Mouse (Mus musculus): ENCODE measurements around the gene Ing1.
"Not testable (repeated sequence)": the region's sequence is repeated elsewhere in the genome, so short reads cannot be mapped to it uniquely, and the experiment has no call there.

Gene Ing1

GRCm38 (mm10) chr8:11550281-11550948 lies 5.0 kb upstream of the Ing1 start, which contains the start of gene Cars2:
Gene Cars2 (minus strand): TSS chr8:11550783.
- CTCF ChIA-PET: no interaction called here

- CTCF ChIA-PET: interaction anchor here (0.7 kb wide), 1 partner anchor 110 kb away, joined by 14 read pairs; no protein-coding TSS in a partner anchor
These were observed 3.9 kb upstream of the Ing1 start for GRCm38 (mm10) chr8:11551497-11551896.

GRCm38 (mm10) chr8:11552390-11552789 lies 3.0 kb upstream of the Ing1 start:
- CTCF ChIA-PET: no interaction called here

DNA sequence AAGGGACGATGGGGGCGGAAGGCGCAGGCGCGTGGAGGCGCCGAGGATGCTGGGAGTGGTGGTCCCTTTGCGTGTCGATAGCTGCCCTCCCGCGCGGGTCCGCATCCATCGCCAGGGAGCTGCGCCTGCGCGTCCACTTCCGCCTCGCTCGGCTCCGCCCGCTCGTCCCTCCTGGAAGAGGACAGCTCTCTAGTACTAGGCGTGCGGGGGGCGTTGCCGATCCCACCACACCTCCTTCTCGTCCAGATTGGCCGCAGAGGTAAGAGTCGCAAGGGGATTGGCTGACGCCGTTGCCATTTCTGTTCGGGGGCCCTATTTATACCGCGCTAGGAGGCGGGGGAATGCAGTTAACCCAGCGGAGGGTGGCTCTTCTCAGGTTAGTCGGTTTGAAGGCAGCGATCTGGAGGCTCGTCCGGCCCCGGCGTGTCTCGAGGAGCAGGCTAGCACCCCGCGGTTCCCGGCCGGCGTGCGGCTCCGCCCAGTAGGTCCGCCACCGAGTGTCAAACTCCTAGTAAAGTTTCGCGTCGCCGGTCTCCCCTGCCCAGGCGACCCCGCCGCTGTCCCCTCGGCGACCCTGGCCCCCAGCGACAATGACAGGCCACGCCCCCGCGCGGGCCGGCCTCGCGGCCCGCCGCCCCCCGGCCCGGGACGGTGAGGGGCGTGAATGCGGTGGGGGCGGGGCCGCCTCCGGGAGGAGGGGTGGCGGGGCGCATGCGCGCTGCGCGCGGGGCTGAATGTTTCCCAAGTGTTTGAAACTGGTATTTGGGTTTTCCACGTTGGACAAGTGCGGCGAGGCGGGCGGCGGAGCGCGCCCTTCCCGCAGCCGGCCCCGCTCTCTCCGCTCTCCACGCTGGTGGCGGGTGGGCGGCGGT lies 585 bp downstream of the Ing1 start:
- CTCF ChIA-PET: interaction anchor here (0.5 to 0.7 kb wide), 3 partner anchors 7 to 10 kb away, joined by 5 to 15 read pairs (median 9); no protein-coding TSS in a partner anchor

- CTCF ChIA-PET: interaction anchor here (0.7 kb wide), 2 partner anchors 8 to 11 kb away, joined by 5 to 9 read pairs; no protein-coding TSS in a partner anchor
These were observed 1.5 kb downstream of the Ing1 start for GRCm38 (mm10) chr8:11556691-11557423.

GRCm38 (mm10) chr8:11557424-11557767 lies 2.0 kb downstream of the Ing1 start:
- CTCF ChIA-PET: interaction anchor here (0.6 kb wide), 1 partner anchor 108 kb away, joined by 8 read pairs; no protein-coding TSS in a partner anchor

DNA sequence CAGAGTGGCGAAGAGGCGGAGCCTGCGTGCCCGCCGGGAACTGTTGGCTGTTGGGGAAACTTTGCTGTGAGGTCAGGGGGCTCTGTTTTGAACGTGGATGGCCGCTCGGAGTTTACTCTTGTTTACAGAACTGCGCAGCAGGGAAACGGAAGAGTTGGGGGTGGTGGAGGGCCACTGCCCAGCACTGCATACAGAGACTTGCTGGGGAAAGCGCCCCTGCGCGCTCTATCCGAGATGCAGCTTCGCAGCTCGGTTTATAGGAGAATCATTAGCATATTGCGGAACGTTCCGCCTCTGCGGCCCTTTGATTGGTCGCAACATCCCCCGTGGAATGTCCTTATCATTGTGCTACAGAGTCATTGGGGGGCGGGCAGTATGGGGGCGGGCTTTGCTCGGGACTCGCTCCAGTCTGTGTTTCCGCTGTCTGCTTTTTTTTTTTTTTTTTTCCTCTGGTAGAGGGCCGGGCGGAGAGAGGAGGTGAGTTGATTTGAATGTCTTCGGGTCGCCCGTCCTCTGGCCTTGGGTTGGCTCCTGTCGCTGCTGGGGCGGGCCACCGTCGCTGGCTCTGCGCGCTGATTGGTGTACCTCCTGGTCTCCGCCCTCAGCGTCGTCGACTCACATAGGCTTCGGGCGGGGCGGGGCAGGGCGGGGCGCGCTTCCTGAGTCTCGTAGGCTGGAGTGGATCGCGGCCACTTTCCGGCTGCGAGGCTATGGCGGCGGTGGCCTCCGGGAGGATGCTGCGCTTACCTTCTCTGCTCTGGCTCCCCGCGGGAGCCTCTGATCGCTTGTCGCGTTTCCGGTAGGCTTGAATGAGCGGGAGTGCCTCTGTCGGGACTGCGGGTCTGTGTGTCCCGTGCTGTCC lies 2.6 kb downstream of the Ing1 start:
- CTCF ChIA-PET: interaction anchor here (0.6 kb wide), 1 partner anchor 109 kb away, joined by 8 read pairs; no protein-coding TSS in a partner anchor

DNA sequence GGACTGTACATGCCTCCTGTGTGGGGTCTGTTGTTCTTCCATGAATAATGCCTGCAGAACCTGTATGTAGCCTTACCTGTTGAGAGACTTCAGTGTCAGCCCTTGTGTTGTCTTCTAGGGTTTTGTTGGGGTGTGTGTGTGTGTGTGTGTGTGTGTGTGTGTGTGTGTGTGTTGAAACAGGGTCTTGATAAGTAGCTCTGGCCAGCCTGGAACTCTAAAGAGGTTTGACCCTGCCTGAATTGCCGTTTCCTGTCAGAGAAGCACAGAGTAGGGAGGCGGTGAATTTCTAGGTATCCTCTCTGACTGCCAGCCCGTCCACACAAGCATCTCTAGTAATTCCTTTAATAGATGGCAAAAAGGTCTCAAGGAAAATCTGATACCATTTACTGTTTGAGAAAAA lies 4.1 kb downstream of the Ing1 start:
- CTCF ChIA-PET: interaction anchor here (0.7 kb wide), 1 partner anchor 465 kb away, joined by 8 read pairs; no protein-coding TSS in a partner anchor

DNA sequence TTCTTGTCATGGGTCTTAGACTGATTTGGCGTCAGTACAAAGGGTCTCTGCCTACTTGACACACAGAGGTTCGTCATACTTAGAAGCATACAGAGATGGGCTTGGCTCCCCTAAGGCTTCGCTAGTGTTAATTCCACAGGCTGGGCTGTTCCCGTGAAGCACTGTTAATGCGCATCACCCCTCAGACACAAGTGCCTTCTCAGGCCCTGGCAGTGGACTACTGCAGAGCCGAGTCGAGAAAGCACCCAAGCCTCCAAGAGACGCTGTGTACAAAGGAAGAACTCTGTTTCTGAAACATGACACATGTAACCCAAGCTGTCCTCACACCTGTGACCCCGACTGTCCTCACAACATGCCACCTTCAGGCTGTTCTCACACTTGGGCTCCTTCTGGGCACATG lies 4.8 kb downstream of the Ing1 start:
- CTCF ChIA-PET: no interaction called here

- CTCF ChIA-PET: no interaction called here
These were observed 8.9 kb downstream of the Ing1 start for GRCm38 (mm10) chr8:11564236-11564635.

DNA sequence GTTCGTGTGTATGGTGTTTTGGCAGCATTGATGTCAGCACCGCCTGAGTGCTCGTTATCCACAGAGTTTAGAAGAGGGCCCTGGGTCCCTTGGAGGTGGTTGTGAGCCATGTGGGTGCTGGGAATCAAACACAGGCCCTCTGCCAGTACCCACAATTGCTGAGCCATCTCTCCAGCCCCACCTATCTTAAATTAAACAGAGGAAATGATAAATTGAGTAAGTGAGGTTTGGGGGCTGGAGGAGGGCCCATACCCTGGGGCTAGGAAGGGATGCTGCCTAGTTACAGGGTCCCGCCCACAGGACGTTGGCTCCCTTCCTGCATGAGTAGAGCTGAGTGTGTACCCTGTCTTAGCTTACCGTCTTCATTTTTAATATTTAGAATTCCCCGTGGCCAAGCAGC lies 9.3 kb downstream of the Ing1 start:
- CTCF ChIA-PET: no interaction called here

- CTCF ChIA-PET: not testable (repeated sequence)
These were observed 12.8 kb downstream of the Ing1 start for GRCm38 (mm10) chr8:11568193-11568592.

DNA sequence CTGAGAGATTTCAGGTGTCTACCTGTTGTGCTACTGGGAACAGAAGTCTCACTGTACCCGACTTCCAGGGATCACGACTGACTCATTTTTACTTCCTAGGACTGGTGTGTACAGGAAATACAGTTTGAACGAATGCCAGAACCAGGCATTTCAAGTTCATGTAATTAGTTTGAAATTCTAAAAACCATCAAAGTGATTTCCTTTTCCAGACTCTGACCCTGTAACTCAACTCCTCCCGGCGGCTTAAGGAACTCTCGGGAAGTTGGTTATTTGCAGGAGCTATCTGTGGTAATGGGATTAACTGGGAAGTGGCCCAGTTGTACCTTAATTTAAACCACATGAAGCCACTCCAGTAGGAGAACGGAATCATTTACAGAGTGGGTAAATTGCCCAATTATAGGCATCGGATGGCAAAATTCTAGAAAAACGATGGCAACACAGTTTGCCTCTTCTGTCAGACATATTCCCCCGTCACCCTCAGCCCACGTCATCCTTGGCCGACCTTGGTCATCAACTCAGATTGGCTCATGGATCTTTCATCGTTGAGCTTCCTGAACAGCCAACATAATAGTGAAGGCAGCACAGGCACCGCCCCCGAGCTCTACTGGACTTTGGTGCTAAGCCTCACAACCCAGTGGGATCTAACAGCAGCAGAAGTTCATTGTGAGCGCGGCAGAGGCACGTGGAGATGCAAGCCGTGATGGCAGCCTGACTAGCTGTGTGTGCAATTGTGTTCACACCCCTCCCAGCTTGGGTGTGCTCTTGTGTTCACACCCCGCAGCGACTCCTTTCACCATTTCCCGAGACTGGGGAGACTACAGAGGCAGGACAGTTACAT lies 14.1 kb downstream of the Ing1 start:
- CTCF ChIA-PET: no interaction called here

GRCm38 (mm10) chr8:11570742-11571141 lies 15.4 kb downstream of the Ing1 start:
- CTCF ChIA-PET: no interaction called here

DNA sequence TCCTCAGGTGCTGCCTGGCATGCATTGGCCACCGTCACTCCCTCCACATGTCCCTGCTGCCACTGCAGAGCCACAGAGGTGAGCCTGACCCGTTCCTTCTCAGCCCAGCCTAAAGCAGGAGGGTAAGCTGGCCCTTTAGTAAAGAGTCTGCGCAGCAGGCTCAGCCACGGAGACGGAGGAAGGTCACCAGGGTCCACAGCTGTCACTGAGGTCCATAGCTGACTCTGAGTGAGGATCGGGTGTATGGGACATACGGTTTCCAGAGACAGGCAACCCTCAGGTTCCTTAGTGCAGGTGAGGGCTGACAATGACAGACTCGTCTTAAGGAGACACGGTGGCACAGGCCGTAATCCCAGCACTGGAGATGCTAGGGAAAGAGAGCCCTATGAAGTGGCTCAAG lies 16.6 kb downstream of the Ing1 start:
- CTCF ChIA-PET: no interaction called here

- CTCF ChIA-PET: no interaction called here
These were observed 17.1 kb downstream of the Ing1 start for GRCm38 (mm10) chr8:11572428-11572827.

DNA sequence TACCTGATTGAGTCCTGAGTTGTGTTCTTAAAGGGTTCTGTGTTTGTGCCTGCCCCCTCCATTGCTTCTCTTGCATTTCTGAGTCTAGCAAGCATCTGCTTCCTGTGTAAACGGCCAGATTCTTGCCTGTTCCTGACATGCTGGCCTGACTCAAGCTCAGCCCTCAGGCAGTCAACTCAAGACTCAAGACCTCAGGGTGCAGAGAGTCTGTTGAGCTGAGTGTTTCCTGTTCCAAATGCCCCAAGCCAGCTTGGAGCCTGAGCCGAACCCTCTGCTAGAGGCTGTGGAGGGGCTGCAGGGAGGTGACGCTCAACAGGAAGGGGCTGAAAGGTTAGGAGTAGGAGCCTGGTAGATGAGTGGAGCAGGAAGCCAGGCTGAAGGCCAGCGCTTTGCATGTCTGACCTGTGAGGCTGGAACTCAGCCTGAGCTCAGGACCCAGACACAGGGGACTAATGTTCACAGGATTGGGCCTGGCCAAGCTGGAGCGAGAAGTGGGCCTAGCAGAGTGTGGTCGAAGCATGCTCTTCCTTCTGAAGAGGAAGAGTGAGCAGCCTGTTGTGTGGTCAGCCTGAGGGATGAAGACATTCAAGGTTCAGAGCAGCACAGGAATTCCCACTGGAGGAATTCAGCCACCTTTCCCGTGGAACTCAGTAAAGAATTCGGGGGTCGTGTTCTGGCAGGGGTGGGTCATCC lies 19.7 kb downstream of the Ing1 start:
- CTCF ChIA-PET: no interaction called here

GRCm38 (mm10) chr8:11575604-11576384 lies 20.4 kb downstream of the Ing1 start:
- CTCF ChIA-PET: interaction anchor here (0.6 kb wide), 1 partner anchor 77 kb away, joined by 7 read pairs; no protein-coding TSS in a partner anchor

Data from spleen, embryonic (tissue).